Mouse (Mus musculus): ENCODE measurements around the gene 1700017D01Rik. TPM values are rescaled to one million over a fixed set of nuclear protein-coding genes. Genes with fewer than 3 reads are reported as not detected.
"Not testable (repeated sequence)": the region's sequence is repeated elsewhere in the genome, so short reads cannot be mapped to it uniquely, and the experiment has no call there.

1700017D01Rik gene
- total and polyA plus RNA-seq, 3 experiments: 0.16 TPM; not detected in 2

GRCm38 (mm10) chr19:11065202-11065875 lies 65.3 kb downstream of the 1700017D01Rik start:
- no peaks in the 10 kb centered on the region for H3K36me3 ChIP-seq (replicated peaks)
- no peak for TF ChIP-seq GATA1 (IDR thresholded peaks at IDR 0.05; ENCODE audit: borderline replicate concordance, low read length)
- no peak for TF ChIP-seq TAL1 (conservative IDR thresholded peaks at IDR 0.05; ENCODE audit: low read depth, low read length)
- no peak for TF ChIP-seq GATA2 (IDR thresholded peaks at IDR 0.05; ENCODE audit: borderline replicate concordance, low read depth, low read length)
- TF ChIP-seq POLR2AphosphoS5 (IDR thresholded peaks at IDR 0.05; ENCODE audit: insufficient replicate concordance, low read depth, low read length): no peak
- no peak for TF ChIP-seq CTCF (IDR thresholded peaks at IDR 0.05; ENCODE audit: low read depth, low read length)
- ATAC-seq (ENCODE audit: extremely low read depth, insufficient number of reproducible peaks, low FRiP score, poor library complexity, severe bottlenecking): no peak
- H3K4me3 ChIP-seq (ENCODE audit: low read depth, low read length): no peak overlapping the region
- no peaks in the 10 kb centered on the region for H3K9me3 ChIP-seq (replicated peaks)
- no peaks in the 10 kb centered on the region for H3K4me1 ChIP-seq (ENCODE audit: insufficient read depth, low read depth, low read length)
- H3K27me3 ChIP-seq (ENCODE audit: insufficient read depth, low read length): 0 out of 2 replicates have a peak, but pooled peaks cover 2% of the 10 kb centered on the region
- DNase-seq (ENCODE audit: low spot score): no peak

GRCm38 (mm10) chr19:11060900-11061299 lies 69.8 kb downstream of the 1700017D01Rik start:
- no peaks in the 10 kb centered on the region for H3K27me3 ChIP-seq (ENCODE audit: insufficient read depth, low read length)
- H3K4me1 ChIP-seq (ENCODE audit: insufficient read depth, low read depth, low read length): no peaks in the 10 kb centered on the region
- H3K36me3 ChIP-seq (replicated peaks): no peaks in the 10 kb centered on the region
- DNase-seq (ENCODE audit: low spot score) (no peak), ATAC-seq (ENCODE audit: extremely low read depth, insufficient number of reproducible peaks, low FRiP score, poor library complexity, severe bottlenecking) (no peak)
- TF ChIP-seq TAL1 (conservative IDR thresholded peaks at IDR 0.05; ENCODE audit: low read depth, low read length) (no peak), GATA1 (IDR thresholded peaks at IDR 0.05; ENCODE audit: borderline replicate concordance, low read length) (no peak), GATA2 (IDR thresholded peaks at IDR 0.05; ENCODE audit: borderline replicate concordance, low read depth, low read length) (no peak), POLR2AphosphoS5 (IDR thresholded peaks at IDR 0.05; ENCODE audit: insufficient replicate concordance, low read depth, low read length) (no peak), CTCF (IDR thresholded peaks at IDR 0.05; ENCODE audit: low read depth, low read length) (no peak)
- no peaks in the 10 kb centered on the region for H3K9me3 ChIP-seq (replicated peaks)
- no peak overlapping the region for H3K4me3 ChIP-seq (ENCODE audit: low read depth, low read length)

DNA sequence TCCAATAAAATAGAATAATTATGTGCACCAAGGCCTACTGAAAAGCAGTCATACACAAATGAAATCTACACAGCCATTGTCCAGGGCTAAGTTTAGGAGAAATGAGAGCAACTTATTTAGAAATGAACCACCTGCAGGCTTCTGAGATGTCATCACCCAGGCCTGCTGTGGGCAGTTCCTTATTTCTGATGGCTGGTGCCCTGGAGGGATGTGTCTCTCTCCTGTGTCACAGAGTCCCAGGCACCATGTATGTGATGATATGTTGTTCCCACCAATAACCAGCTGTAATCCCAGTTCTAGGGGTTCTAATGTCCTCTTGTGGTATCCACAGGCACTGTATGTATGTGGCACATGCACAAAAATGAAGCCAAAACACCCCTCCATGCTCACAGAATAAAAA lies 70.7 kb downstream of the 1700017D01Rik start:
- Histone ChIP-seq H3K9me3 (replicated peaks) (no peaks in the 10 kb centered on the region), H3K36me3 (replicated peaks) (no peaks in the 10 kb centered on the region), H3K27me3 (ENCODE audit: insufficient read depth, low read length) (no peaks in the 10 kb centered on the region), H3K4me3 (ENCODE audit: low read depth, low read length) (no peak overlapping the region), H3K4me1 (ENCODE audit: insufficient read depth, low read depth, low read length) (no peaks in the 10 kb centered on the region)
- ATAC-seq (ENCODE audit: extremely low read depth, insufficient number of reproducible peaks, low FRiP score, poor library complexity, severe bottlenecking) (no peak), DNase-seq (ENCODE audit: low spot score) (no peak)
- TF ChIP-seq CTCF (IDR thresholded peaks at IDR 0.05; ENCODE audit: low read depth, low read length) (no peak), GATA1 (IDR thresholded peaks at IDR 0.05; ENCODE audit: borderline replicate concordance, low read length) (no peak), GATA2 (IDR thresholded peaks at IDR 0.05; ENCODE audit: borderline replicate concordance, low read depth, low read length) (no peak), TAL1 (conservative IDR thresholded peaks at IDR 0.05; ENCODE audit: low read depth, low read length) (no peak), POLR2AphosphoS5 (IDR thresholded peaks at IDR 0.05; ENCODE audit: insufficient replicate concordance, low read depth, low read length) (no peak)

- H3K27me3 ChIP-seq (ENCODE audit: insufficient read depth, low read length); H3K4me3 ChIP-seq (ENCODE audit: low read depth, low read length); ATAC-seq (ENCODE audit: extremely low read depth, insufficient number of reproducible peaks, low FRiP score, poor library complexity, severe bottlenecking); H3K36me3 ChIP-seq (replicated peaks); H3K4me1 ChIP-seq (ENCODE audit: insufficient read depth, low read depth, low read length); H3K9me3 ChIP-seq (replicated peaks); DNase-seq (ENCODE audit: low spot score): not testable (repeated sequence)
Observed at GRCm38 (mm10) chr19:11055700-11056099, 75.0 kb downstream of the 1700017D01Rik start.

DNA sequence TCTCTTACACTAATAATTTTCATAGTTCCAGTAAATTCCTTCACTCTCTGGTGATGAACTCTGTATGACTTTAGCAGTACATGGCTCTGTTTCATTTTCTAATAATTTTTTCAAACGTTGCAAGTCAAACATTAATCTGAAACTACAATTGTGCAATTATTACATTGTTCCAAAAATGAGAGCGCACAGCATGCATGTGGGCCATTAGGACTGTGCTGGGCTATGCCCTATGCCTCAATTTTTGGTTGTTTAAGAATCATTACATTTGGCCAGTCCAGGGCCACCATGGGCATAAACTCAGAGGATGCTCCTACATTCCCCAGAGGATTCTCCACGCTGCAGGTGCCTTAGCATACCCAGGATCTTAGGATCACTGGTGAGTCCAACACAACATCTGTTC lies 77.4 kb downstream of the 1700017D01Rik start:
- no peak overlapping the region for H3K4me3 ChIP-seq (ENCODE audit: low read depth, low read length)
- ATAC-seq (ENCODE audit: extremely low read depth, insufficient number of reproducible peaks, low FRiP score, poor library complexity, severe bottlenecking) (no peak), DNase-seq (ENCODE audit: low spot score) (no peak)
- TF ChIP-seq CTCF (IDR thresholded peaks at IDR 0.05; ENCODE audit: low read depth, low read length): no peak
- no peak for TF ChIP-seq GATA1 (IDR thresholded peaks at IDR 0.05; ENCODE audit: borderline replicate concordance, low read length)
- no peak for TF ChIP-seq POLR2AphosphoS5 (IDR thresholded peaks at IDR 0.05; ENCODE audit: insufficient replicate concordance, low read depth, low read length)
- TF ChIP-seq GATA2 (IDR thresholded peaks at IDR 0.05; ENCODE audit: borderline replicate concordance, low read depth, low read length): no peak
- TF ChIP-seq TAL1 (conservative IDR thresholded peaks at IDR 0.05; ENCODE audit: low read depth, low read length): no peak
- peaks cover 3% of the 10 kb centered on the region; the same call in 1 of the 2 replicates for H3K27me3 ChIP-seq (ENCODE audit: insufficient read depth, low read length)
- no peaks in the 10 kb centered on the region for H3K36me3 ChIP-seq (replicated peaks)
- no peaks in the 10 kb centered on the region for H3K4me1 ChIP-seq (ENCODE audit: insufficient read depth, low read depth, low read length)
- no peaks in the 10 kb centered on the region for H3K9me3 ChIP-seq (replicated peaks)

- no peak for DNase-seq (ENCODE audit: low spot score)
- Histone ChIP-seq H3K36me3 (replicated peaks) (no peaks in the 10 kb centered on the region), H3K27me3 (ENCODE audit: insufficient read depth, low read length) (peaks cover 3% of the 10 kb centered on the region; the same call in 1 of the 2 replicates), H3K4me1 (ENCODE audit: insufficient read depth, low read depth, low read length) (no peaks in the 10 kb centered on the region), H3K4me3 (ENCODE audit: low read depth, low read length) (no peak overlapping the region), H3K9me3 (replicated peaks) (no peaks in the 10 kb centered on the region)
- ATAC-seq (ENCODE audit: extremely low read depth, insufficient number of reproducible peaks, low FRiP score, poor library complexity, severe bottlenecking): no peak
- TF ChIP-seq TAL1 (conservative IDR thresholded peaks at IDR 0.05; ENCODE audit: low read depth, low read length): no peak
- TF ChIP-seq GATA1 (IDR thresholded peaks at IDR 0.05; ENCODE audit: borderline replicate concordance, low read length): no peak
- no peak for TF ChIP-seq POLR2AphosphoS5 (IDR thresholded peaks at IDR 0.05; ENCODE audit: insufficient replicate concordance, low read depth, low read length)
- TF ChIP-seq GATA2 (IDR thresholded peaks at IDR 0.05; ENCODE audit: borderline replicate concordance, low read depth, low read length): no peak
- TF ChIP-seq CTCF (IDR thresholded peaks at IDR 0.05; ENCODE audit: low read depth, low read length): no peak
Observed at GRCm38 (mm10) chr19:11052877-11053276, 77.8 kb downstream of the 1700017D01Rik start.
